14 mouse cellular contexts compared by ENCODE assay signal in genomic region chr6:137982195-137982737, GRCm38 (mm10).
DNase-seq lines count a peak whose midpoint lies in the region; ATAC-seq and TF ChIP-seq lines count a peak whose summit lies in the region.
"Had no signal": no experiment of that assay in that cellular context is flagged by ENCODE, and none has a peak within 500 bp of the region (broad histone marks: within the 10 kb centered on the region; RNA-seq: fewer than 3 reads in every experiment).

No protein-coding gene starts in this region.

- no peak overlapping the region for H3K27ac ChIP-seq in embryonic facial prominence, embryonic 11.5 days (replicated peaks; ENCODE audit: low read depth, low read length)
- no peak overlapping the region for H3K27ac ChIP-seq in forebrain, postnatal 0 days (ENCODE audit: low read depth, low read length)
- H3K27ac ChIP-seq in neural tube, embryonic 15.5 days (replicated peaks): no peak overlapping the region
- H3K27ac ChIP-seq: neural tube, embryonic 12.5 days; stomach, postnatal 0 days had no signal

- no peaks in the 10 kb centered on the region for H3K9me3 ChIP-seq in embryonic facial prominence, embryonic 11.5 days (replicated peaks; ENCODE audit: control insufficient read depth, low read length)
- H3K9me3 ChIP-seq in forebrain, postnatal 0 days (ENCODE audit: low read length): no peaks in the 10 kb centered on the region
- H3K9me3 ChIP-seq in neural tube, embryonic 15.5 days (replicated peaks): no peaks in the 10 kb centered on the region
- H3K9me3 ChIP-seq: neural tube, embryonic 12.5 days had no signal

- H3K4me3 ChIP-seq in embryonic facial prominence, embryonic 11.5 days (ENCODE audit: low read depth, low read length): no peak overlapping the region
- peak overlapping the region; percentile 20 for H3K4me3 ChIP-seq in forebrain, postnatal 0 days (ENCODE audit: low read depth, low read length)
- H3K4me3 ChIP-seq in neural tube, embryonic 15.5 days (replicated peaks): no peak overlapping the region
- H3K4me3 ChIP-seq: neural tube, embryonic 12.5 days had no signal

- 46% methylated on average over 19 of the region's 19 CpGs for WGBS in embryonic facial prominence, embryonic 11.5 days
- 18% methylated on average over 19 of the region's 19 CpGs for WGBS in forebrain, postnatal 0 days
- 44% methylated on average over 19 of the region's 19 CpGs for WGBS in neural tube, embryonic 15.5 days

- H3K4me2 ChIP-seq in embryonic facial prominence, embryonic 11.5 days (ENCODE audit: low read depth, low read length): no peak overlapping the region
- H3K4me2 ChIP-seq in forebrain, postnatal 0 days (ENCODE audit: low read depth): peak overlapping the region; percentile 40
- peak overlapping the region; percentile 39 for H3K4me2 ChIP-seq in neural tube, embryonic 15.5 days
- H3K4me2 ChIP-seq: neural tube, embryonic 12.5 days had no signal

- peak; percentile 10 to 19 for DNase-seq in layer of hippocampus, postnatal 10 days (ENCODE audit: low spot score in 2 of 2)
- DNase-seq in layer of hippocampus, adult 18-20 months (ENCODE audit: low spot score in 2 of 2): no peak
- DNase-seq in embryonic facial prominence, embryonic 11.5 days (ENCODE audit: low spot score): peak; percentile 44
- peak; percentile 55 for DNase-seq in forebrain, postnatal 0 days
- DNase-seq: gastrocnemius, postnatal 10 days; heart, postnatal 4 days; kidney, postnatal 36 days; lung, postnatal 10 days; right cerebral cortex, postnatal 14 days had no signal

- no peak overlapping the region for H3K9ac ChIP-seq in embryonic facial prominence, embryonic 11.5 days (replicated peaks; ENCODE audit: low read length)
- H3K9ac ChIP-seq in forebrain, postnatal 0 days: 0 out of 2 replicates have a peak overlapping the region, but pooled peaks have one; percentile 2
- no peak overlapping the region for H3K9ac ChIP-seq in neural tube, embryonic 15.5 days (replicated peaks)
- H3K9ac ChIP-seq: neural tube, embryonic 12.5 days had no signal

- no peak for TF ChIP-seq CTCF in forebrain, postnatal 0 days (IDR thresholded peaks at IDR 0.05; ENCODE audit: low read depth)

- ATAC-seq in embryonic facial prominence, embryonic 11.5 days (replicated peaks; ENCODE audit: insufficient number of reproducible peaks, low FRiP score, low TSS enrichment, low read depth): no peak
- no peak for ATAC-seq in forebrain, postnatal 0 days
- peak; percentile 45; the same call in 1 of the 2 replicates for ATAC-seq in neural tube, embryonic 15.5 days (ENCODE audit: low FRiP score)
- no peak for ATAC-seq in erythroblast, adult 5-6 weeks (replicated peaks; ENCODE audit: low FRiP score, poor library complexity, severe bottlenecking)
- no peak for ATAC-seq in megakaryocyte progenitor cell, adult 5-6 weeks (replicated peaks; ENCODE audit: poor library complexity)

- H3K36me3 ChIP-seq in embryonic facial prominence, embryonic 11.5 days (replicated peaks; ENCODE audit: control insufficient read depth, insufficient read depth, low read depth, low read length): no peaks in the 10 kb centered on the region
- H3K36me3 ChIP-seq in forebrain, postnatal 0 days (ENCODE audit: insufficient read depth): no peaks in the 10 kb centered on the region
- H3K36me3 ChIP-seq in neural tube, embryonic 15.5 days: no peaks in the 10 kb centered on the region
- H3K36me3 ChIP-seq: neural tube, embryonic 12.5 days had no signal

- no peaks in the 10 kb centered on the region for H3K27me3 ChIP-seq in embryonic facial prominence, embryonic 11.5 days (ENCODE audit: control insufficient read depth, insufficient read depth, low read length)
- no peaks in the 10 kb centered on the region for H3K27me3 ChIP-seq in forebrain, postnatal 0 days (ENCODE audit: insufficient read depth, low read length)
- no peaks in the 10 kb centered on the region for H3K27me3 ChIP-seq in neural tube, embryonic 15.5 days (replicated peaks)
- H3K27me3 ChIP-seq: neural tube, embryonic 12.5 days had no signal

- no peaks in the 10 kb centered on the region for H3K4me1 ChIP-seq in embryonic facial prominence, embryonic 11.5 days (ENCODE audit: control insufficient read depth, insufficient read depth, low read length)
- H3K4me1 ChIP-seq in forebrain, postnatal 0 days (ENCODE audit: insufficient read depth): peaks cover 9% of the 10 kb centered on the region
- peaks cover 23% of the 10 kb centered on the region for H3K4me1 ChIP-seq in neural tube, embryonic 15.5 days
- H3K4me1 ChIP-seq: neural tube, embryonic 12.5 days had no signal

Comparison
In these comparisons a context has a peak if more than half of its experiments do, and no peak if none do; other contexts are left out.
1. DNase-seq: peak in layer of hippocampus, postnatal 10 days (2 of 2), embryonic facial prominence, embryonic 11.5 days (single experiment) and forebrain, postnatal 0 days (single experiment); none in layer of hippocampus, adult 18-20 months (0 of 2).